Comparison of ENCODE assay signal across 10 mouse cellular contexts in genomic region chr17:15289062-15289461, GRCm38 (mm10).
"Had no signal": no experiment of that assay in that cellular context is flagged by ENCODE, and none has a peak within 500 bp of the region (broad histone marks: within the 10 kb centered on the region; RNA-seq: fewer than 3 reads in every experiment).

No protein-coding gene starts in this region.

- H3K4me2 ChIP-seq: limb, embryonic 12.5 days; liver, embryonic 13.5 days; midbrain, embryonic 12.5 days; stomach, embryonic 15.5 days had no signal

- ATAC-seq: liver, postnatal 0 days had no signal

- DNase-seq: kidney, adult 2 months; kidney, postnatal 4 days; liver; liver, embryonic 13.5 days; liver, postnatal 0 days; right cerebral cortex, postnatal 14 days had no signal

- H3K27ac ChIP-seq: limb, embryonic 12.5 days; liver, embryonic 13.5 days; midbrain, embryonic 12.5 days; stomach, embryonic 15.5 days had no signal

- H3K4me1 ChIP-seq: liver, embryonic 13.5 days had no signal

- H3K36me3 ChIP-seq: limb, embryonic 12.5 days; liver, embryonic 13.5 days; midbrain, embryonic 12.5 days; stomach, embryonic 15.5 days had no signal

- H3K4me3 ChIP-seq: layer of hippocampus, adult 2 months; limb, embryonic 12.5 days; liver, embryonic 13.5 days; midbrain, embryonic 12.5 days; stomach, embryonic 15.5 days had no signal

- H3K9ac ChIP-seq: limb, embryonic 12.5 days; liver, embryonic 13.5 days; liver, postnatal 0 days; midbrain, embryonic 12.5 days; stomach, embryonic 15.5 days had no signal

- H3K27me3 ChIP-seq: limb, embryonic 12.5 days; liver, embryonic 13.5 days; midbrain, embryonic 12.5 days; stomach, embryonic 15.5 days had no signal

- H3K9me3 ChIP-seq: limb, embryonic 12.5 days; liver, embryonic 13.5 days; midbrain, embryonic 12.5 days; stomach, embryonic 15.5 days had no signal
